Mouse (Mus musculus) testis, adult 2 months (tissue): ENCODE data around the gene Creg2.

Experiments used
- CTCF ChIP-seq: fragments of 200-500 bp; IDR thresholded peaks from 2 replicates; pipeline ENCODE4 v1.5.1; 2012; ENCODE audit warnings: low read depth, mild to moderate bottlenecking, inconsistent platforms, low read length, moderate library complexity; ENCODE audit not compliant: control insufficient read depth, insufficient read depth, insufficient replicate concordance
- POLR2A ChIP-seq: fragments of 200-500 bp; IDR thresholded peaks from 2 replicates; pipeline ENCODE4 v1.6.1; 2012; ENCODE audit warnings: low read depth, mild to moderate bottlenecking, inconsistent platforms, low read length, moderate library complexity; ENCODE audit not compliant: control insufficient read depth

GRCm38 (mm10) chr1:39579139-39579538 is 72.1 kb downstream of the Creg2 start:
- no peak for TF ChIP-seq CTCF
- TF ChIP-seq POLR2A: no peak
